Mouse (Mus musculus): ENCODE data around the gene Apopt1. TPM values are rescaled to one million over a fixed set of nuclear protein-coding genes. Genes with fewer than 3 reads are reported as not detected.

Gene Apopt1
- total RNA-seq, 2 experiments from 2014 or later = 36.6 to 39.1 TPM

- no peak for DNase-seq (ENCODE audit: low spot score in 2 of 2)
Observed at GRCm38 (mm10) chr12:111743419-111743818, 30.4 kb downstream of the Apopt1 start.

DNA sequence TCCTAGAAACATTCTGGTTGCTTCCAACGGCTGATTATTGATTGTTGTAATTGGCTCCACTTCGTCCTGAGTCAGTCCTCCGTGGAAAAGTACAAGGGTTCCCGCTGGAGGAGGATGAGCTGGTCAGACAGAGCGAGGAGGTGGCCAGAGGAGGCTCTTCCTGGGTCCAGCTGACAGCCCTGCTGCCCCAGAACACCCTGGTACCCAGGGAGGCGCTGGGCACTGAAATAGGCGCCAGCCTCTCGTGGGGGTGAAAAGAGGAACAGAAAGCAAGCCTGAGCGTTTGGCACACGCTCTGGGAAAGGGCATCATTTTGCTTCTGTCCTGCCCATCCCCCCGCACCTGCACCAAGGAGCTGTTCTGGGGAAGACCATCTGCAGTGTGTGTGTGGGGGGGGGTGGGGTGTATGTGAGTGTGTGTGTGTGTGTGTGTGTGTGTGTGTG lies 30.9 kb downstream of the Apopt1 start:
- DNase-seq (ENCODE audit: low spot score in 2 of 2) = no peak

GRCm38 (mm10) chr12:111745274-111745673 lies 32.2 kb downstream of the Apopt1 start:
- no peak for DNase-seq (ENCODE audit: low spot score in 2 of 2)

- DNase-seq (ENCODE audit: low spot score in 2 of 2) = no peak
Observed at GRCm38 (mm10) chr12:111746091-111746490, 33.0 kb downstream of the Apopt1 start.

DNA sequence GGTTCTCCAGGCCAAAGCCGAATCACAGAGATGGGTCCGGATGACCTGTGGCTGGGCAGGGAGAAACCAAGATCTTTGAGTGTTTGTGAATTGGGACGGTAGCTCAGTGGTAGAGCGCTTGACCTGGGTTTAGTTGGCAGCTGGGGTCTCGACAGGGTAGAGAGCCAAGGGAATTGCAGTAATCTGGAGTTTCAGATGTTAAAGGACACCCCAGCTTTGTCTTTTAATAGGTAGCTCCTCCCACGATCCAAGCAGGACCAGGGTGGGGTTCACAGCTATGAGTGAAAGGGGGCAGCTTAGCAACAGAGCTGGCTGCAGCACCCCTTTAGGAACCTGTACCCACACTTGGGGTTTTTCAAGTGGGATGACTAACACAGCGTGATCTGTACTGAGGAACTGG lies 34.4 kb downstream of the Apopt1 start:
- no peak for DNase-seq (ENCODE audit: low spot score in 2 of 2)

DNA sequence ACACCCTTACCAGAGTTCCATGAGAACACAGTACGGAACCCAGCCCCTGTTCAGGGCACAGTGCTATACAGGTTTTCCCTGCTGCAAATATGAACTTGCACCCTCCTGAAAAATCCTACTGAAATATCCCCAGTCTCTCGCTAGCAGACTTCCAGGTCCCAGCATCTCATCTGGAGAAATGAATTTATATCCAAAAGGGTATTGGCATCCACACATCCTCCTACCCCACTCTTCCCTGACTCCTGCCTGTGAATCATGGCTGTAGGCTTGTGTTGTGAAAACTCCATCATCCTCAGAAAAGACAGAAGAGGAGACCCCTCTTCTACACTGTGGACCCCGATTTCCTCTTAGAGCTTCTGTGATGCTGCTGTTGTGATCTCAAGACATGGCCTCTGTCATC lies 37.7 kb downstream of the Apopt1 start:
- no peak for DNase-seq (ENCODE audit: low spot score in 2 of 2)

GRCm38 (mm10) chr12:111752491-111752890 lies 39.4 kb downstream of the Apopt1 start:
- peak in 1 of 2 experiments; percentile 54 for DNase-seq (ENCODE audit: low spot score in 2 of 2)

- no peak for DNase-seq (ENCODE audit: low spot score in 2 of 2)
Observed at GRCm38 (mm10) chr12:111753347-111753746, 40.3 kb downstream of the Apopt1 start.

DNA sequence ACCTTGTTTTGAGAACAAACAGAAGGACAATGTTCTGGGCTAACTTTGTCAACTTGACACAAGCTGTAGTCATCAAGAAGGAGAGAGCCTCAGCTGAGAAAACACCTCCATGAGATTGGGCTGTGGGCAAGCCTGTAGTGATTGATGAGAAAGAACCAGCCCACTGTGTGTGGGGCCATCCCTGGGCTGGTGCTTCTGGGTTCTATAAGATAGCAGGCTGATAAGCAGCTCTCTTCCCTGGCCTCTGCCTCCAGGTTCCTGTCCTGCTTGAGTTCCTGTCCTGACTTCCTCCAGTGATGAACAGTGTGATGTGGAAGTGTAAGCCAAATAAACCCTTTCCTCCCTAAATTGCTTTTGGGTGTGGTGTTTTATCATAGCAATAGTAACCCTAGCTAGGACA lies 41.6 kb downstream of the Apopt1 start:
- no peak for DNase-seq (ENCODE audit: low spot score in 2 of 2)

DNA sequence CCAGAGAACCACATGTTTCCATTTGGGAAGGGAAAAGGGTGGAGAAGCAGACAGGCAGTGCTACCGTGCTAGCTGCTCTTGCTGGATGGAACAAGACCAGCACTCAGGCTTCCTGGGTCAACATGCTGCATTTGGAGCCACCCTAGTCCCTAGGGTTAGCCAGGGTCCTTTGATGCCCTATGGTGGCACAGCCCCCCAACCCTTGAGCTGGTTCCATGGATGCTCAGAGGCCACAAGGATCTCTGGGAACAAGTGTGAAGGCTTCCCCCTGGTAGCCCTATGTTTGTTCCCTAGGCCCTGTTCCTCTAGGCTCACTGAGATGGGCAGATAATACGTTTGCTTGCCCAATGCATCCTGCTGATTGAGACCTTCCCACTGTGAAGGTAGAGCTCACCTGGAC lies 42.2 kb downstream of the Apopt1 start:
- DNase-seq (ENCODE audit: low spot score in 2 of 2) = no peak

- no peak for DNase-seq (ENCODE audit: low spot score in 2 of 2)
Observed at GRCm38 (mm10) chr12:111756082-111756697, 43.1 kb downstream of the Apopt1 start.

- DNase-seq (ENCODE audit: low spot score in 2 of 2) = no peak
Observed at GRCm38 (mm10) chr12:111756698-111757082, 43.6 kb downstream of the Apopt1 start.

- no peak for DNase-seq (ENCODE audit: low spot score in 2 of 2)
Observed at GRCm38 (mm10) chr12:111757561-111758325, 44.7 kb downstream of the Apopt1 start.

GRCm38 (mm10) chr12:111758381-111759175 lies 45.5 kb downstream of the Apopt1 start, which contains the start of gene Klc1:
Gene Klc1, plus strand, starts transcription at chr12:111758849.
- DNase-seq (ENCODE audit: low spot score in 2 of 2) = peak; percentile 81 to 87

- DNase-seq (ENCODE audit: low spot score in 2 of 2) = peak in 1 of 2 experiments; percentile 28
Observed at GRCm38 (mm10) chr12:111759176-111760061, 46.4 kb downstream of the Apopt1 start.

DNA sequence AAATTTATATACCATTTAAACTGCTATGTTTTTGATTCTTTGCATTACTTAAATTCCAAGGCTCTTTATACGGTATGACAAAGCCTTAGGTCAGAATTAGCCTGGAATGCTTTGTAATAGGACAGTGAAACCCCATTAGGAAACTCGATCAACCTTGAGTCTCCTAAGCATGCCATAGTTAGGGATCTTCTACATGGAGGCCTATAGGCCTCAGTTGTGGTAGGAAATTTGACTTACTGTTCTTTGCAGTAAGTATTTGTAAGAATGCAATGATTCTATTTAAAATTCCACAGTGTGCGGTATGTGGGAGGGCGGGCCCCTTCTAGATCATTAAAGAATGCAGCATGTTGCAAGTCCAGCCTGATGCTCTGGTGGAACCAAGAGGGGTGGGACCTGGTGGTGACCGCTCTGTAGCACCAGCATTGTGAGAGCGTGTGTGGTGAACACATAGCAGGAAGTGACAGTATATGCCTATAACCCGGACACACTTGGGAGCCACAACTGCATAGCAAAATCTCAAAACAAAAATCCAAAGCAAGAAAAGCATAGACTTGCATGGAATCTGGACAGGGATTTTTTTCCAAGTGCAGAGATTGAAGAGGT lies 47.3 kb downstream of the Apopt1 start:
- DNase-seq (ENCODE audit: low spot score in 2 of 2) = no peak

DNA sequence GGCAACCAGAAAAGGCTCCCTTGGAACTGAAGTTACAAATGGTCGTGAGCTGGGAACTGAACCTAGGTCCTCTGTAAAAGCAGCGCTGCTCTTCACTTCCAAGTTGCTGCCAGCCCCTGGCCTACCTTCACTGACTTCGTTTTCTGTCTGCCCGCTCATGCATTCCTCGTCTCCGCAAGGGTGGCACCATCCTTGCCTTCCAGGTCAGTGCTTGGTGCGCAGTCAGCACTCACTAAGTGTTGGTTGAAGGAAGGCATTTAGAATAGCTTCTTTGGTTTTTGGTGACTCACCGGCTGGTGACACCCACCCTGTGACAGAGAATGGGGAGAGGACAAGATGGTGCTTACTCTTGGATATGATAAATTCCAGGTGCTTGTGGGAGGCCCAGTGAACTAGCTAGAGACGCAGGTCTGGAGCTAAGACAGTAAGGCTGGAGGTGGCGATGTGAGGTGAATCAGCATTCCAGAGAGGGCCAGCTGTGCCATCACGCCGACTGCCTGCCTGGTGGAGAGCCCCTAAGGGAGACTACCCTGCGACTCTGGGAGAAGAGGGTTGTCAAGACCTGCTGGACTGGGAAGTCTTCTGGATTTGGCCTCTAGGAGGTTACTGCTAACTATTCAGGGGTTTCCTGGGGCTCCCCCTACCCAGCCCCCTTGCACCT lies 49.7 kb downstream of the Apopt1 start:
- peak; percentile 26 to 59 for DNase-seq (ENCODE audit: low spot score in 2 of 2)

DNA sequence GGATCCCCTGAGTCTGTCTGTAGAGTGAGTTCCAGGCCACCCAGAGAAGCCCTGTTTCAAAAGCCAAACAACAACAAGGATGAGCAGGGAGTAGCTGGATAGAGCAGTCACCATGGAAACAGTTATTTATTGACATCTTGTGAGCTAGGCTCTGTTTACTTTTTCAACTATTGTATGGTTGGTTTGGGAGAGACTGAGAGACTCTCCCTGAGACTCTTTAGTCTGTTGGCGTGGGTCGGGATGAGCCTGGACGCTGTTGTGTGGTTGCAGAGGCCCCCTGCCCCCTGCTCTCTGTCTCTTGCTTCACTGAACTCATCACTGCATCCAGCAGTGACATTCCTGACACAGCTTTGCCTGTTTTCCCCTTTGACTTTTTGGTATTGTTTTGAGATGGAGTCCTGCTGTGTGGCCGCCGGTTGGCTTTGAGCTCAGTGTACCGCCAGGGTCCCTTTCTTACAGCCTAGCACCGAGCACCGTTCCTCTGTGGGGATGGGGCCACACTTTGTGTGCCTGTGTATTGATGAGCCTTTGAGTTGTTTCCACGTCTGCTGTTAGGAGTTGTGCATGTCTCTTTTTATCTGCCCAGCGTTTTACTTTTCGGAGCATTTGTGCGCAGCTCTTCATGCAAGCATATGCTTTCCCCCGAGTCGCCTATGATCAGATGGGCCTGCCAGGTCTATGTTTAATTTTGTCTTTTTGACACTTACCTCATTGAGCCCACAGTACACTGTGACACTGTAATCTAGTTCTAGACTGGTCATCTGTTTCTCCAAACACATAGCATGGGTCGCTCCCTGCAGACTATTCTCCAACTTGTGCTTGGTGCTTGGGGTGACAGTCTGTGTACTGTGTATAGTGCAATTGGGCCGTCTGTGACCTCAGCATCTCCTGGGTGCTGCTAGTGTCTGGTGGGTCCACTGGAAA lies 53.5 kb downstream of the Apopt1 start:
- no peak for DNase-seq (ENCODE audit: low spot score in 2 of 2)

Measured in left cerebral cortex, adult 18-20 months (tissue).